Mouse (Mus musculus) heart, postnatal 0 days (tissue): ENCODE results near the gene Elane. TPM values are rescaled to one million over a fixed set of nuclear protein-coding genes. Genes with fewer than 3 reads are reported as not detected.

Experiments used
- ATAC-seq: fragments of 200-750 bp; cut with Nextera tagmentation; 2 replicates; pipeline ENCODE4 v1.8.0; 2017; ENCODE audit warnings: low read depth, moderate number of reproducible peaks, moderate library complexity; ENCODE audit not compliant: insufficient read depth
- DNase-seq: peaks from one replicate; pipeline ENCODE4 v3.0.0-alpha.2; 2016; ENCODE audit warnings: low spot score
- H3K27ac ChIP-seq: fragments of 300-500 bp; sonication (generic); 2 replicates; pipeline ENCODE4 v1.5.1; 2014; ENCODE audit warnings: low read depth, mild to moderate bottlenecking
- H3K27me3 ChIP-seq: fragments of 300-500 bp; sonication (generic); 2 replicates; pipeline ENCODE4 v1.6.1; 2014; ENCODE audit warnings: low read length, mixed read lengths; ENCODE audit not compliant: control insufficient read depth, insufficient read depth
- H3K36me3 ChIP-seq: fragments of 300-500 bp; sonication (generic); replicated peaks from 2 replicates; pipeline ENCODE4 v1.6.1; 2014; ENCODE audit warnings: low read length, mixed read lengths; ENCODE audit not compliant: control insufficient read depth, insufficient read depth
- H3K4me1 ChIP-seq: fragments of 300-500 bp; sonication (generic); 2 replicates; pipeline ENCODE4 v1.6.1; 2014; ENCODE audit warnings: antibody characterized with exemption; ENCODE audit not compliant: control insufficient read depth, insufficient read depth
- H3K4me2 ChIP-seq: fragments of 300-500 bp; sonication (generic); 2 replicates; pipeline ENCODE4 v1.6.1; 2014; ENCODE audit warnings: low read depth, mild to moderate bottlenecking, low read length, moderate library complexity
- H3K4me3 ChIP-seq: fragments of 300-500 bp; sonication (generic); 2 replicates; pipeline ENCODE4 v1.5.1; 2014; ENCODE audit warnings: low read depth, low read length
- H3K9ac ChIP-seq: fragments of 300-500 bp; sonication (generic); replicated peaks from 2 replicates; pipeline ENCODE4 v1.6.1; 2014; ENCODE audit warnings: low read depth, low read length, mixed read lengths
- H3K9me3 ChIP-seq: fragments of 300-500 bp; sonication (generic); replicated peaks from 2 replicates; pipeline ENCODE4 v1.6.1; 2016; ENCODE audit warnings: low read length; ENCODE audit not compliant: control insufficient read depth
- CTCF ChIP-seq: IDR thresholded peaks from 2 replicates; pipeline ENCODE4 v1.5.1; 2016; ENCODE audit warnings: antibody characterized with exemption, control low read depth, low read depth
- EP300 ChIP-seq: IDR thresholded peaks from 2 replicates; pipeline ENCODE4 v1.6.1; 2016; ENCODE audit warnings: antibody characterized with exemption, low read depth
- WGBS: fragments of 180-500 bp; shearing (Covaris S2); extraction: QIAGEN DNeasy Blood & Tissue Kit; methylation state at CpG from one replicate; pipeline ENCODE4 v1.1.7; 2014; 5-methylcytosine and 5-hydroxymethylcytosine counted together
- polyA plus RNA-seq: library from polyadenylated mRNA; unstranded; fragments of >200 nt; fragmentation: Nextera tagmentation; extraction: Ambion mirVana; gene quantifications from 2 replicates; pipeline ENCODE4 v1.2.1, GENCODE M21; 2015
- total RNA-seq: library from RNA; depleted of rRNA; stranded (reverse); fragments of >200 nt; gene quantifications from 2 replicates; pipeline ENCODE4 v1.2.3, GENCODE M21; 2014; ENCODE audit warnings: low replicate concordance

Gene Elane
- total and polyA plus RNA-seq, 2 experiments from 2014 or later, result not detected

GRCm38 (mm10) chr10:79897316-79898245 is 11.5 kb downstream of the Elane start:
- 67% methylated on average over 20 of the region's 20 CpGs for WGBS
- no peak for ATAC-seq
- TF ChIP-seq CTCF, result no peak
- TF ChIP-seq EP300, result no peak

DNA sequence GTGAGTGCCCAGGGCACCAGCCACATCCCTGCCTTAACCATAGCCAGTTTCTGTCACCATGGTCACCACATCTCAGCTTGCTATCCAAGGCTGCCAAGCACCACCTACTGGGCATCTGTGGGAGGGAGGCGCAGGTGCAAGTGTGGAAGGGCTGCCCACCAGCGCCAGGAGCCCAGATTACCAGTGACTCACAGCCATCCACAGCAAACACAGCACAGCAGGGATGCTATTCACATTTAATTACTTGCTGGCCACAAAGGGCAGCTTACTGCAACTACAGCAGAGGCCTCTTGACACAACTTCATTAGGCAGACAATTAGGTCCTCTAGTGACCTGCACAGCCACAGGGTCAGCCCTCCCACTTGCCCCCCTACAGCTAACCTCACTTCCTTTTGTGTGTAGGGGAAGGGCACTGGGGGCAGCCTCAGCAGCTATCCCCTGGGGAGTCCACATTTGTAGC is 14.9 kb downstream of the Elane start:
- TF ChIP-seq EP300 (no peak), CTCF (peak; percentile 27)
- no peak overlapping the region for H3K4me2 ChIP-seq
- no peaks in the 10 kb centered on the region for H3K27me3 ChIP-seq
- WGBS, result 66% methylated on average over 2 of the region's 2 CpGs
- no peaks in the 10 kb centered on the region for H3K4me1 ChIP-seq
- ATAC-seq (0 out of 2 replicates have a peak, but pooled peaks have one; percentile 28), DNase-seq (no peak)
- H3K36me3 ChIP-seq, result peaks cover 71% of the 10 kb centered on the region
- no peak overlapping the region for H3K4me3 ChIP-seq
- H3K27ac ChIP-seq, result no peak overlapping the region
- no peak overlapping the region for H3K9ac ChIP-seq
- no peaks in the 10 kb centered on the region for H3K9me3 ChIP-seq

More at GRCm38 (mm10) chr10:79897316-79898245, 11.5 kb downstream of the Elane start:
- no peaks in the 10 kb centered on the region for H3K4me1 ChIP-seq
- H3K27ac ChIP-seq, result no peak overlapping the region
- H3K9me3 ChIP-seq, result no peaks in the 10 kb centered on the region
- no peak for DNase-seq
- H3K4me2 ChIP-seq, result no peak overlapping the region
- H3K4me3 ChIP-seq, result no peak overlapping the region
- H3K36me3 ChIP-seq, result peaks cover 56% of the 10 kb centered on the region
- no peaks in the 10 kb centered on the region for H3K27me3 ChIP-seq
- no peak overlapping the region for H3K9ac ChIP-seq

- TF ChIP-seq EP300, result no peak
- TF ChIP-seq CTCF, result no peak
- Histone ChIP-seq H3K27ac (no peak overlapping the region), H3K4me1 (no peaks in the 10 kb centered on the region), H3K27me3 (no peaks in the 10 kb centered on the region), H3K9me3 (no peaks in the 10 kb centered on the region), H3K4me3 (no peak overlapping the region), H3K4me2 (no peak overlapping the region), H3K9ac (no peak overlapping the region), H3K36me3 (peaks cover 57% of the 10 kb centered on the region)
- 91% methylated on average over 9 of the region's 9 CpGs for WGBS
- no peak for DNase-seq
- ATAC-seq, result no peak
Observed at GRCm38 (mm10) chr10:79906712-79907111, 20.7 kb downstream of the Elane start.

DNA sequence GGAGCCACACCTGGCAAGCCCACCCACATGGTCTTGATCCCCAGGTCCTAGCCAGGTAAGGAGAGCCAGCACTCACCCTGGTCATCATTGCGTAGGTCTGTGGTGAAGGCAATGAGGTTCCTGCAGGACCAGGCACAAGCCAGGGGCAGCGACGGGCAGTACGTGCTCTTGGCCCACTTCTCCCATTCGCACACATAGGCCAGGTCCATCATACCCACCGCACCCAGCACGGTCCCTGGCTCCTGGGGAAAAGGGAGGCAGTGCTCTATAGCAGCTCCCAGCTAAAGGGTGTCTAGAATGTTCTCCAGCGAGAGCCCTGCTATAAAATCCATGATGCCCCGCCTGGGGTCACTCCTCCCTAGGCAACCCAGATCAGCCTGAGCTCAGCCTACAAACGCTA is 21.4 kb downstream of the Elane start:
- no peaks in the 10 kb centered on the region for H3K27me3 ChIP-seq
- WGBS, result 91% methylated on average over 10 of the region's 10 CpGs
- DNase-seq (no peak), ATAC-seq (no peak)
- no peak overlapping the region for H3K4me3 ChIP-seq
- no peak overlapping the region for H3K4me2 ChIP-seq
- no peaks in the 10 kb centered on the region for H3K4me1 ChIP-seq
- no peak overlapping the region for H3K9ac ChIP-seq
- peaks cover 56% of the 10 kb centered on the region for H3K36me3 ChIP-seq
- TF ChIP-seq CTCF, result no peak
- TF ChIP-seq EP300, result no peak
- no peak overlapping the region for H3K27ac ChIP-seq
- H3K9me3 ChIP-seq, result no peaks in the 10 kb centered on the region

DNA sequence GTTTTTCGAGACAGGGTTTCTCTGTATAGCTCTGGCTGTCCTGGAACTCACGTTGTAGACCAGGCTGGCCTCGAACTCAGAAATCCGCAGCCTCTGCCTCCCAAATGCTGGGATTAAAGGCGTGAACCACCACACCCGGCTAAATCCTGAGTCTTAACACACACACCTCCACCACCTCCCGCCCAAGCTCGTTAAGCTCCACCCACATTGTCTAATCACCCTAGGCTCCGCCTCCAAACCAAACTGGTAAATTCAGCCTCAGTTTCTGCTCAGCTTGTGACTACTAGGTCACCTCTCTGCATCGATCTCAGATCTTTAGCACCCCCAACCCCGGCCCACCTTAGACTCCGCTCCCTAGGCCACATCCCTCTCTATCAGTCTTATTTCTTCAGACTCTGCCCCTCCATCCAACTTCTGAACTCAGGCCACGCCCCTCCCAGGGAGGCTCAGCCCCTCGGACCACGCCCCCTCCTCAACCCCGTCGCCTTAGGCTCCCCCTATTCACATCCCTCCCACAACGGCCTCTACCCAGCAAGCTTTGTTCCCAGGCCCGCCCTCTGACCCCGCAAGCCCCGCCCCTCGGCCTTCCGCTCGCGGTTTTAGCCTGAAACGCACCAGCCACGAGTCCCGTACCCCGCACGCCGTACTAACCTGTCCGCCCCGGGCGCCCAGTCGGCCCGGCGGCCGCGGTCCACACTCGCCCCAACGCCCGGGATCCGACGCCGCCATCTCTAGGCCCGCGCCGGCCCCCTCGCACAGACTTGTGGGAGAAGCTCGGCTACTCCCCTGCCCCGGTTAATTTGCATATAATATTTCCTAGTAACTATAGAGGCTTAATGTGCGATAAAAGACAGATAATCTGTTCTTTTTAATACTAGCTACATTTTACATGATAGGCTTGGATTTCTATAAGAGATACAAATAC is 22.4 kb downstream of the Elane start, which contains the start of gene Med16:
TSS of gene Med16 (minus strand) at position 757 of the 925 bp plus-strand sequence.
- Histone ChIP-seq H3K36me3 (peaks cover 46% of the 10 kb centered on the region), H3K9me3 (no peaks in the 10 kb centered on the region), H3K27me3 (no peaks in the 10 kb centered on the region), H3K4me2 (peak within 1 kb of the TSS; percentile 52), H3K9ac (peak within 1 kb of the TSS; percentile 82), H3K4me3 (peak within 1 kb of the TSS; percentile 74), H3K27ac (peak within 1 kb of the TSS; percentile 94), H3K4me1 (peaks cover under 1% of the 10 kb centered on the region; the same call in 1 of the 2 replicates)
- ATAC-seq (peak; percentile 98), DNase-seq (peak; percentile 99)
- no peak; the same call in 1 of the 2 replicates for TF ChIP-seq EP300
- TF ChIP-seq CTCF, result no peak
- WGBS, result 1% methylated on average over 52 of the region's 52 CpGs
